Mouse (Mus musculus) lung, embryonic 14.5 days (tissue): ENCODE measurements at regions not wholly inside any gene's neighbourhood (a gene's known extent, or its start where the extent isn't known, plus 50 kb on each side); places are given as distances from the start of the nearest gene placed in this dataset.

Experiments
- ATAC-seq: fragments of 200-750 bp; cut with Nextera tagmentation; 2 replicates; pipeline ENCODE4 v1.8.0; 2017; ENCODE audit warnings: mild to moderate bottlenecking, moderate TSS enrichment, moderate library complexity; ENCODE audit not compliant: insufficient read depth
- DNase-seq: peaks from one replicate; pipeline ENCODE4 v3.0.0-alpha.2; 2015
- H3K27ac ChIP-seq: fragments of 300-500 bp; sonication (generic); 2 replicates; pipeline ENCODE4 v1.5.1; 2014; ENCODE audit warnings: low read depth, mild to moderate bottlenecking, moderate library complexity
- H3K27me3 ChIP-seq: fragments of 300-500 bp; sonication (generic); 2 replicates; pipeline ENCODE4 v1.6.1; 2014; ENCODE audit warnings: low read length, control low read depth; ENCODE audit not compliant: insufficient read depth
- H3K36me3 ChIP-seq: fragments of 300-500 bp; sonication (generic); 2 replicates; pipeline ENCODE4 v1.6.1; 2014; ENCODE audit warnings: control low read depth; ENCODE audit not compliant: insufficient read depth
- H3K4me1 ChIP-seq: fragments of 300-500 bp; sonication (generic); 2 replicates; pipeline ENCODE4 v1.6.1; 2014; ENCODE audit warnings: antibody characterized with exemption, control low read depth; ENCODE audit not compliant: insufficient read depth
- H3K4me2 ChIP-seq: fragments of 300-500 bp; sonication (generic); 2 replicates; pipeline ENCODE4 v1.6.1; 2014; ENCODE audit warnings: mild to moderate bottlenecking
- H3K4me3 ChIP-seq: fragments of 300-500 bp; sonication (generic); 2 replicates; pipeline ENCODE4 v1.5.1; 2014; ENCODE audit warnings: low read depth, low read length
- H3K9ac ChIP-seq: fragments of 300-500 bp; sonication (generic); 2 replicates; pipeline ENCODE4 v1.6.1; 2014
- H3K9me3 ChIP-seq: fragments of 300-500 bp; sonication (generic); 2 replicates; pipeline ENCODE4 v1.6.1; 2016; ENCODE audit warnings: low read depth, low read length, control low read depth
- CTCF ChIP-seq: IDR thresholded peaks from 2 replicates; pipeline ENCODE4 v1.5.1; 2016; ENCODE audit warnings: antibody characterized with exemption, low read depth
- WGBS: fragments of 180-500 bp; shearing (Covaris S2); extraction: QIAGEN DNeasy Blood & Tissue Kit; methylation state at CpG from one replicate; pipeline ENCODE4 v1.1.7; 2014; 5-methylcytosine and 5-hydroxymethylcytosine counted together

DNA sequence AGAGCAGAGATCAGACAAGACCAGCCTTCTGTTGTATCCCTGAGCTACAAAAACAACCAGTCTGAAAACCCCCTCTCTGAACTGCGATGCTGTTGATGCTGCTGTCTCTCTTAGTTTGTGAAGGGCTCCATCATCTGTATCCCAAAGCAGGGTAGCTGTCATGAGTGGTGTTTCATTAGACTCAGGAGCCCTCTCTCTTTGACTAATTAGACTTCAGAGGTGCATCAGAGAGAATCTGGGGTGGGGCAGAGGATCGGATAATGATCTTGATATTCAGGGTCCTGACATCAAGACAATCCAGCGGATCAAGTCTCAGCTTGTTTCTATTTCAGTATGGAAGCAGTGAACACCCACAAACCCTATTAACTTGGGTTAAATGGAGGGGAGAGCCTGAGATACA is 70.6 kb upstream of the Slc24a4 start:
- no peaks in the 10 kb centered on the region for H3K9me3 ChIP-seq
- 0 out of 2 replicates have a peak, but pooled peaks cover under 1% of the 10 kb centered on the region for H3K4me1 ChIP-seq
- no peak overlapping the region for H3K4me3 ChIP-seq
- H3K4me2 ChIP-seq = no peak overlapping the region
- no peaks in the 10 kb centered on the region for H3K36me3 ChIP-seq
- ATAC-seq (no peak), DNase-seq (no peak)
- no peak overlapping the region for H3K27ac ChIP-seq
- no peak overlapping the region for H3K9ac ChIP-seq
- no peaks in the 10 kb centered on the region for H3K27me3 ChIP-seq
- WGBS = 79% methylated on average over 3 of the region's 3 CpGs
- TF ChIP-seq CTCF = no peak

DNA sequence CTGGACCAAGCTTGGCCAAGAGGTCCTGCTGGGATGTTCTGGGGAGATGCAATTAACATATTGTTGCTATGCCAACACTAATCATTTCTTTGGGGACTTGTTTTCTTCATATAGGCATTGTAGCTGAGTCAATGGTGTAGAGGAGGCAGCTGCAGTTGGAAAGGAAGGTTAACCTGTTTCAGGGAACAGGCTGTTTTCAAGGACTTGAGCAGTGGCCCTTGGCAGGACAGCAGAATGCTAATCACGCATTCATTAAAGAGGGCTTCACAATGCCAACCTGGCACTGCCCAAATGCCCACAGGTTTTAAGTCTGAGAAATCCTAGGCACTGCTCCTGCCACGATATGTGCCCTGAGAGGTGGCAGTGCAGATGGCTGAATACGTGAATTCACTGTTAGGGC is 70.1 kb upstream of the Slc24a4 start:
- Histone ChIP-seq H3K4me3 (no peak overlapping the region), H3K4me2 (no peak overlapping the region), H3K27me3 (no peaks in the 10 kb centered on the region), H3K4me1 (0 out of 2 replicates have a peak, but pooled peaks cover 2% of the 10 kb centered on the region), H3K9ac (no peak overlapping the region), H3K27ac (no peak overlapping the region), H3K36me3 (no peaks in the 10 kb centered on the region), H3K9me3 (no peaks in the 10 kb centered on the region)
- no peak for ATAC-seq
- DNase-seq = no peak
- TF ChIP-seq CTCF = no peak
- WGBS = 85% methylated on average over 3 of the region's 3 CpGs

DNA sequence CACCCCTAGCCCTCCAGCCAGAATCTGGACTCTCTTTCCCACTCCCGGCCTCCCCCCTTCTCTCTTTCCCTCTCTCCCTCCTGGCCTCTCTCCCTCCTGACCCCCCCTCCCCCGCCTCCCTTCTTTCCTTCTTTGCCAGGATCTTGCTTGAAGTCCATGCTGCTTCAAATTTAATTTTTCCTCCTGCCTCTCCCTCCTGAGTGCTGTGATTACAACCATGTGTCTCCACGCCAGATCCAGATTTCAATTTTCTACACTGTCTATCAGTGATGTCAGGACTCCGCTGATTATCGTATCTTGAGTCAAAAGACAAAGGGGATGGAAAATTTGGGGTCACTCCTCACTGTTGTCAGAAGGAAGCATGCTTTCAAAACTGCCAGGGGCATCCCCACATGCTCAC is 67.4 kb upstream of the Slc24a4 start:
- Histone ChIP-seq H3K4me1 (0 out of 2 replicates have a peak, but pooled peaks cover 2% of the 10 kb centered on the region), H3K9me3 (no peaks in the 10 kb centered on the region), H3K27ac (no peak overlapping the region), H3K4me3 (no peak overlapping the region), H3K27me3 (no peaks in the 10 kb centered on the region), H3K9ac (no peak overlapping the region), H3K4me2 (no peak overlapping the region), H3K36me3 (no peaks in the 10 kb centered on the region)
- DNase-seq (no peak), ATAC-seq (no peak)
- no peak for TF ChIP-seq CTCF
- WGBS = 71% methylated on average over 5 of the region's 5 CpGs

DNA sequence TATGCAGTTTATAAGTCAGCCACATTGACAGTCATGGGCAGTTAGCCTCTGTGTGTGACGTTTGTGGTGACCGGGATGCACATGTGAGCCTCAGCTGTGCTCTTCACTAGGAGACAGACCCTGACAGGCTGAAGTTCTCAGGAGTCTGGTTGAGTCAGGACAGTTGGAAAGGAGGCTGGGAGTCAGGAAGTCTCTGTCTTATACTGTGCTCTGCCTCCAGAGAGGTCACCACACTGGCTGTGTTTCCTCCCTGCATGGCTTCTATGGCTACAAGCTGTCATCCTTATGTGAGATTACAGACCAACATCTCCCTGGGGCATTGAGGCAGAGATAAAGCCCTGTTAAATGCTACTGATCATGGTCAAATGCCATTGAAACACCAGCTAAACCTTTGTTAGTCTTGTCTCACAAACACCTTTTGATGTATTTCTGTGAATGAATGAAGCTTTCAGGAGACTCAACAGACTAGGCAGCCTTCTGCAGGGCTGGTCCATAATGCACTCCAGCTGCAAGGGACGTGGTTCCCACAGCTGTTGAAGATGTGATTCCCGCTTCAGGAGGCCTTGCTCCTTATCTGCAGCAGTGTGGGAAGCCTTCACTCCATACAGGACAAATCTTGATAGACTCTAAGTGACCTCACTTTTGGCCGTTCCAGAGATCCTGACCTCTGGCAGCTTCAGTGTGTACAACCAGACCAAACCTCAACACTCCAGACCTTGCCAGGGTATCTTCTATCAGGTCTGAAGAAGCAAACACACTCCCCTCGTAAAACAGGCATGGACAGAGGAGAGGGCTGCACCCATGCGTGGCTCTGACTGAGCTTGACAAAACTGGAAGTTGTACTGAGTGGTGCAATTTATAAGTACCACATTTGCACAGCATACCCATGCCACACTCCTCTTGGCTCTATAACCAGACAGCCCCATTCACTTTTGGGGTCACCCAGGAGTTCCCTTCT is 66.6 kb upstream of the Slc24a4 start:
- H3K4me1 ChIP-seq = 0 out of 2 replicates have a peak, but pooled peaks cover 2% of the 10 kb centered on the region
- H3K9ac ChIP-seq = no peak overlapping the region
- H3K27me3 ChIP-seq = no peaks in the 10 kb centered on the region
- no peaks in the 10 kb centered on the region for H3K9me3 ChIP-seq
- ATAC-seq (peak; percentile 33; the same call in 1 of the 2 replicates), DNase-seq (peak; percentile 11)
- no peak overlapping the region for H3K27ac ChIP-seq
- H3K36me3 ChIP-seq = no peaks in the 10 kb centered on the region
- H3K4me3 ChIP-seq = no peak overlapping the region
- WGBS = 36% methylated on average over 7 of the region's 7 CpGs
- H3K4me2 ChIP-seq = no peak overlapping the region
- no peak for TF ChIP-seq CTCF

DNA sequence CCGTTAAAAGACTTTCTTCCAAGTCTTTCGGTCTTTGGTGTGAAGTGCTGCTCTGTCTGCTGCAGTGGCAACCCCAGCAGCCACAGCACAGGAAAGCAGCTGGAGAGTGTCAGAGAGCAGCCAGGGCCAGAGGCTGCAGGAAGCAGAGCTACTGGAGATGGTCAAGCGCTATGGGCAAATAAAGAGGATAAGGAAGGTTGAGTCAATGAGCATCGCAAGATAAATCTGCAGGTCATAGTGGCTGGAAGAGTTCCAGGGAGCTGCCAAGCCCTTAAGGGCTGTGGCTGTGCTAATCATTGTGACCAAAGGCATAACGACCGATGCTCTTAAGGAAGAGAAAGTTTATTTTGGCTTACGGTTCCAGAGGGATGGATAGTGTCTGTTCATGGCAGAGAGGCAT is 65.9 kb upstream of the Slc24a4 start:
- no peak for TF ChIP-seq CTCF
- no peak overlapping the region for H3K4me3 ChIP-seq
- H3K9me3 ChIP-seq = no peaks in the 10 kb centered on the region
- no peaks in the 10 kb centered on the region for H3K36me3 ChIP-seq
- 0 out of 2 replicates have a peak, but pooled peaks cover 2% of the 10 kb centered on the region for H3K4me1 ChIP-seq
- no peak overlapping the region for H3K27ac ChIP-seq
- no peak overlapping the region for H3K4me2 ChIP-seq
- ATAC-seq (peak; percentile 77; the same call in 1 of the 2 replicates), DNase-seq (peak; percentile 52)
- H3K27me3 ChIP-seq = no peaks in the 10 kb centered on the region
- no peak overlapping the region for H3K9ac ChIP-seq
- WGBS = 23% methylated on average over 7 of the region's 7 CpGs

DNA sequence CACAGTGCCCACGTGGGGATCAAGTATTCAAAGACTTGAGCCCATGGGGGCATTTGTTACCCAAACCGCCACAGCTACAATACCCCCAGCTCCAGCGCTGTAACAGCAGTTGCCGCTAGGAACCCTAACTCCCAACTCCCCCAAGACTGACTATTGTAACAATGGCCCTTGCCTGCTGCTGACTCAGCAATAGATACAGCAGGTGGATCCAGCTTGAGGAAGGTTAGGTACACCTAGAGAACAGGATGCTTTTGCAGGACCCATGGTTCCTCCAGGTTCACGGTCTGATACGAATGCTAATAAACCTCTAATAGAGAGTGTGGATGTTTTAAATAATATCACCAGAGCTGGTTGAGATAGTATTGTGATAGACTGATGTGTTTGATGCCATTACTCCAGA is 65.3 kb upstream of the Slc24a4 start:
- 81% methylated on average over 6 of the region's 6 CpGs for WGBS
- H3K27ac ChIP-seq = no peak overlapping the region
- no peaks in the 10 kb centered on the region for H3K27me3 ChIP-seq
- ATAC-seq (no peak), DNase-seq (no peak)
- no peak overlapping the region for H3K4me2 ChIP-seq
- TF ChIP-seq CTCF = no peak
- no peak overlapping the region for H3K4me3 ChIP-seq
- H3K9ac ChIP-seq = no peak overlapping the region
- H3K4me1 ChIP-seq = 0 out of 2 replicates have a peak, but pooled peaks cover 2% of the 10 kb centered on the region
- H3K9me3 ChIP-seq = no peaks in the 10 kb centered on the region
- H3K36me3 ChIP-seq = no peaks in the 10 kb centered on the region

DNA sequence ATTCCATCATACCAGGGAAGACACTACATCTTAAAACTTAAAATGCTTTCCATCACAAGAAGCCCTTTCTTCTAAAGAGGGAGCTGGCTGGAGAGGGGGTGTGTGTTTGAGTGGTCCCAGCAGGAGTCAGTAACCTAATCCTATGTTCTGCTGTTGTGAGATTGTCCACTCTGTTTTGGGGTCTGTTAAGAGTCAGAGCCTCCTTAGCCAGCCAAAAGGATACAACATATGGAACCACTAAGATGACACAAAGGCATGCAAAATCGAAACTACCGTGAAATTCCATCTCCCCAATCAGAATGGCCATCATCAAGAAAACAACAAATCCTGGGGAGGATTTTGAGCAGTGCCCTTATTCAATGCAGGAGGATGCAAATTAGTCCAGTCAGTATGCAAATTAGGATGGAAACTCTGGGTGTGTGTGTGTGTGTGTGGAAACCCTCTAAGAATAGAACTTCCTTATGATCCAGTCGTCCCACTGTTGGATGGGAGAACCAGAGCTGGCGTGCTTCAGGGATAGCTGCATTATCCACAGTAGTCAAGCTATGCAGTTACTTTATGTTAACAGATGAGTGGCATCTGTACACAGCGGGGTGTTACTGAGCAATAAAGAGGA is 63.7 kb upstream of the Slc24a4 start:
- TF ChIP-seq CTCF = no peak
- H3K27me3 ChIP-seq = no peaks in the 10 kb centered on the region
- H3K27ac ChIP-seq = no peak overlapping the region
- H3K4me3 ChIP-seq = no peak overlapping the region
- WGBS = 61% methylated on average over 5 of the region's 5 CpGs
- no peaks in the 10 kb centered on the region for H3K9me3 ChIP-seq
- ATAC-seq = no peak
- H3K4me2 ChIP-seq = no peak overlapping the region
- H3K9ac ChIP-seq = no peak overlapping the region
- H3K36me3 ChIP-seq = no peaks in the 10 kb centered on the region
- 0 out of 2 replicates have a peak, but pooled peaks cover 2% of the 10 kb centered on the region for H3K4me1 ChIP-seq
- no peak for DNase-seq
